Mouse (Mus musculus) bone marrow macrophage, adult 2 months (primary cell): ENCODE data around the gene Mrps23.

Experiments used
- CTCF ChIP-seq: IDR thresholded peaks from 2 replicates; pipeline ENCODE4 v1.5.1; 2012; ENCODE audit warnings: low read depth, mild to moderate bottlenecking, low read length, moderate library complexity
- POLR2A ChIP-seq: IDR thresholded peaks from 2 replicates; pipeline ENCODE4 v1.6.1; 2012; ENCODE audit warnings: mild to moderate bottlenecking, low read depth, low read length, borderline replicate concordance

- no peak for TF ChIP-seq CTCF
- no peak for TF ChIP-seq POLR2A
These were observed 7.8 kb downstream of the Mrps23 start for GRCm38 (mm10) chr11:88211824-88212582.
